Comparison of ENCODE assay signal across 27 mouse cellular contexts in genomic region chr9:119160689-119161088, GRCm38 (mm10). TPM values are rescaled to one million over a fixed set of nuclear protein-coding genes. Genes with fewer than 3 reads are reported as not detected.
DNase-seq lines count a peak whose midpoint lies in the region; ATAC-seq and TF ChIP-seq lines count a peak whose summit lies in the region.
"Had no signal": no experiment of that assay in that cellular context is flagged by ENCODE, and none has a peak within 500 bp of the region (broad histone marks: within the 10 kb centered on the region; RNA-seq: fewer than 3 reads in every experiment).

No protein-coding gene starts in this region.

- no peaks in the 10 kb centered on the region for H3K9me3 ChIP-seq in midbrain, embryonic 11.5 days (ENCODE audit: control insufficient read depth, low read length)
- no peaks in the 10 kb centered on the region for H3K9me3 ChIP-seq in midbrain, postnatal 0 days (ENCODE audit: low read length)
- no peaks in the 10 kb centered on the region for H3K9me3 ChIP-seq in kidney, embryonic 16.5 days (ENCODE audit: low read length)
- H3K9me3 ChIP-seq in stomach, postnatal 0 days (ENCODE audit: control insufficient read depth, low read length) = no peaks in the 10 kb centered on the region
- no peaks in the 10 kb centered on the region for H3K9me3 ChIP-seq in intestine, postnatal 0 days (ENCODE audit: control insufficient read depth)
- H3K9me3 ChIP-seq: forebrain, embryonic 10.5 days; limb, embryonic 12.5 days; lung, embryonic 15.5 days had no signal

- no peak overlapping the region for H3K27ac ChIP-seq in midbrain, embryonic 11.5 days (ENCODE audit: low read depth, low read length)
- no peak overlapping the region for H3K27ac ChIP-seq in midbrain, postnatal 0 days (ENCODE audit: low read depth, low read length)
- H3K27ac ChIP-seq in kidney, embryonic 16.5 days (ENCODE audit: low read length) = peak overlapping the region; percentile 40; the same call in 1 of the 2 replicates
- H3K27ac ChIP-seq in stomach, postnatal 0 days (replicated peaks) = no peak overlapping the region
- H3K27ac ChIP-seq in intestine, postnatal 0 days (ENCODE audit: low read depth, low read length) = no peak overlapping the region
- H3K27ac ChIP-seq: forebrain, embryonic 10.5 days; limb, embryonic 12.5 days; lung, embryonic 15.5 days had no signal

- peak; percentile 21 for DNase-seq in adrenal gland, adult 2 months
- no peak for DNase-seq in adrenal gland, postnatal 4 days (ENCODE audit: low spot score in 2 of 2)
- peak; percentile 2 for DNase-seq in midbrain, embryonic 11.5 days (ENCODE audit: low spot score, missing footprints)
- no peak for DNase-seq in midbrain, postnatal 0 days (ENCODE audit: low spot score)
- no peak for DNase-seq in stomach, postnatal 0 days (ENCODE audit: low spot score)
- DNase-seq in layer of hippocampus, adult 9-11 months = no peak
- DNase-seq: cerebellum, adult 2 months; heart, adult 18-20 months; midbrain, embryonic 14.5 days; retina, postnatal 1 day; right cerebral cortex, postnatal 4 days; thymus, postnatal 36 days had no signal

- WGBS in midbrain, embryonic 11.5 days = 85% methylated on average over 3 of the region's 3 CpGs
- 91% methylated on average over 3 of the region's 3 CpGs for WGBS in midbrain, postnatal 0 days
- 85% methylated on average over 3 of the region's 3 CpGs for WGBS in kidney, embryonic 16.5 days
- WGBS in stomach, postnatal 0 days = 76% methylated on average over 3 of the region's 3 CpGs
- 87% methylated on average over 3 of the region's 3 CpGs for WGBS in intestine, postnatal 0 days

- no peak overlapping the region for H3K4me2 ChIP-seq in midbrain, embryonic 11.5 days
- no peak overlapping the region for H3K4me2 ChIP-seq in midbrain, postnatal 0 days (ENCODE audit: low read depth, low read length, poor library complexity, severe bottlenecking)
- H3K4me2 ChIP-seq in kidney, embryonic 16.5 days (replicated peaks; ENCODE audit: low read depth, low read length) = no peak overlapping the region
- no peak overlapping the region for H3K4me2 ChIP-seq in stomach, postnatal 0 days (replicated peaks; ENCODE audit: low read depth)
- H3K4me2 ChIP-seq in intestine, postnatal 0 days (replicated peaks; ENCODE audit: low read depth) = no peak overlapping the region
- H3K4me2 ChIP-seq: limb, embryonic 12.5 days; lung, embryonic 15.5 days had no signal

- TF ChIP-seq CTCF in midbrain, postnatal 0 days (IDR thresholded peaks at IDR 0.05) = no peak
- TF ChIP-seq CTCF in stomach, postnatal 0 days (IDR thresholded peaks at IDR 0.05; ENCODE audit: low read depth) = no peak
- no peak for TF ChIP-seq CTCF in intestine, postnatal 0 days (IDR thresholded peaks at IDR 0.05; ENCODE audit: low read depth)

- peaks cover 5% of the 10 kb centered on the region for H3K27me3 ChIP-seq in midbrain, embryonic 11.5 days (ENCODE audit: control insufficient read depth, insufficient read depth, low read length)
- H3K27me3 ChIP-seq in midbrain, postnatal 0 days (ENCODE audit: insufficient read depth, low read length) = peaks cover 5% of the 10 kb centered on the region; the same call in 1 of the 2 replicates
- no peaks in the 10 kb centered on the region for H3K27me3 ChIP-seq in kidney, embryonic 16.5 days (ENCODE audit: insufficient read depth, low read length)
- H3K27me3 ChIP-seq in stomach, postnatal 0 days (ENCODE audit: control insufficient read depth, insufficient read depth, low read length) = no peaks in the 10 kb centered on the region
- no peaks in the 10 kb centered on the region for H3K27me3 ChIP-seq in intestine, postnatal 0 days (replicated peaks; ENCODE audit: control insufficient read depth, insufficient read depth, low read length)

- TF ChIP-seq EP300 in stomach, postnatal 0 days (optimal IDR thresholded peaks at IDR 0.05) = no peak

- no peaks in the 10 kb centered on the region; the same call in 1 of the 2 replicates for H3K4me1 ChIP-seq in midbrain, embryonic 11.5 days (ENCODE audit: control insufficient read depth, insufficient read depth, low read length)
- no peaks in the 10 kb centered on the region for H3K4me1 ChIP-seq in midbrain, postnatal 0 days (ENCODE audit: insufficient read depth, low read length)
- 0 out of 2 replicates have a peak, but pooled peaks cover 3% of the 10 kb centered on the region for H3K4me1 ChIP-seq in kidney, embryonic 16.5 days (ENCODE audit: insufficient read depth, low read length)
- H3K4me1 ChIP-seq in stomach, postnatal 0 days (replicated peaks; ENCODE audit: control insufficient read depth, insufficient read depth) = no peaks in the 10 kb centered on the region
- H3K4me1 ChIP-seq in intestine, postnatal 0 days (replicated peaks; ENCODE audit: control insufficient read depth, insufficient read depth, low read length) = no peaks in the 10 kb centered on the region; the same call in 1 of the 2 replicates
- H3K4me1 ChIP-seq: limb, embryonic 12.5 days; lung, embryonic 15.5 days had no signal

- ATAC-seq in midbrain, embryonic 11.5 days (ENCODE audit: low FRiP score) = no peak
- ATAC-seq in midbrain, postnatal 0 days (ENCODE audit: low FRiP score) = no peak
- 0 out of 2 replicates have a peak, but pooled peaks have one; percentile 39 for ATAC-seq in kidney, embryonic 16.5 days (ENCODE audit: low FRiP score, low TSS enrichment)
- ATAC-seq in stomach, postnatal 0 days (ENCODE audit: low FRiP score, low TSS enrichment) = peak; percentile 38; the same call in 1 of the 2 replicates
- no peak for ATAC-seq in intestine, postnatal 0 days
- ATAC-seq: CD4-positive, CD25-positive, alpha-beta regulatory T cell, adult 4 months had no signal

- H3K4me3 ChIP-seq in midbrain, embryonic 11.5 days (ENCODE audit: low read depth, low read length) = no peak overlapping the region
- H3K4me3 ChIP-seq in midbrain, postnatal 0 days (ENCODE audit: low read depth, low read length) = no peak overlapping the region
- no peak overlapping the region for H3K4me3 ChIP-seq in kidney, embryonic 16.5 days (ENCODE audit: low read length)
- H3K4me3 ChIP-seq in stomach, postnatal 0 days (ENCODE audit: low read depth, low read length) = no peak overlapping the region
- no peak overlapping the region for H3K4me3 ChIP-seq in intestine, postnatal 0 days (ENCODE audit: low read depth, low read length)
- H3K4me3 ChIP-seq: forebrain, embryonic 10.5 days; limb, embryonic 12.5 days; lung, embryonic 15.5 days had no signal

- no peak overlapping the region for H3K9ac ChIP-seq in midbrain, embryonic 11.5 days (ENCODE audit: low read length)
- no peak overlapping the region for H3K9ac ChIP-seq in midbrain, postnatal 0 days (replicated peaks; ENCODE audit: low read length, poor library complexity, severe bottlenecking)
- H3K9ac ChIP-seq in kidney, embryonic 16.5 days (replicated peaks; ENCODE audit: low read length) = no peak overlapping the region
- no peak overlapping the region for H3K9ac ChIP-seq in stomach, postnatal 0 days (ENCODE audit: low read length)
- H3K9ac ChIP-seq in intestine, postnatal 0 days (ENCODE audit: low read depth, low read length) = no peak overlapping the region
- H3K9ac ChIP-seq: limb, embryonic 12.5 days; lung, embryonic 15.5 days had no signal

- H3K36me3 ChIP-seq in midbrain, embryonic 11.5 days (ENCODE audit: control insufficient read depth, insufficient read depth, low read length) = no peaks in the 10 kb centered on the region
- H3K36me3 ChIP-seq in midbrain, postnatal 0 days (ENCODE audit: insufficient read depth, low read length) = no peaks in the 10 kb centered on the region
- no peaks in the 10 kb centered on the region for H3K36me3 ChIP-seq in kidney, embryonic 16.5 days (ENCODE audit: insufficient read depth, low read length)
- no peaks in the 10 kb centered on the region for H3K36me3 ChIP-seq in stomach, postnatal 0 days (ENCODE audit: control insufficient read depth, insufficient read depth, low read length)
- H3K36me3 ChIP-seq in intestine, postnatal 0 days (ENCODE audit: control insufficient read depth, insufficient read depth) = no peaks in the 10 kb centered on the region
- H3K36me3 ChIP-seq: forebrain, embryonic 10.5 days; G1E; limb, embryonic 12.5 days; lung, embryonic 15.5 days had no signal

RNA-seq across cellular contexts. Expression of gene Gm47289, which starts 1.7 kb away (rescaled TPM):
- total RNA-seq in adrenal gland, adult 2 months (2021) = not detected
- polyA plus RNA-seq in adrenal gland, adult 2 months (2012; rRNA removed) = not detected in 2 replicates
- total RNA-seq in adrenal gland, postnatal 4 days (2021) = not detected
- not detected in 2 replicates for polyA plus RNA-seq in midbrain, embryonic 11.5 days (2014; fragmentation: Nextera tagmentation; extraction: Ambion mirVana)
- not detected in 2 replicates for total RNA-seq in midbrain, postnatal 0 days (2014; rRNA removed)
- polyA plus RNA-seq in midbrain, postnatal 0 days (2015; fragmentation: Nextera tagmentation; extraction: Ambion mirVana) = not detected in 2 replicates
- not detected in 2 replicates for polyA plus RNA-seq in kidney, embryonic 16.5 days (2015; fragmentation: Nextera tagmentation; extraction: Ambion mirVana)
- not detected in 2 replicates for polyA plus RNA-seq in stomach, postnatal 0 days (2015; fragmentation: Nextera tagmentation; extraction: Ambion mirVana)
- not detected in 2 replicates for polyA plus RNA-seq in intestine, postnatal 0 days (2015; fragmentation: Nextera tagmentation; extraction: Ambion mirVana)
- total RNA-seq: common myeloid progenitor, adult 5-6 weeks; gastrocnemius, adult 8-10 months; heart, adult 18-20 months; hematopoietic stem cell, adult 5-6 weeks; megakaryocyte progenitor cell, adult 5-6 weeks; neutrophil, adult 5-6 weeks had no signal
- polyA plus RNA-seq: CD4-positive, CD25-positive, alpha-beta regulatory T cell, adult 4 months; cerebellum, adult 2 months; embryonic facial prominence, embryonic 14.5 days; forebrain, embryonic 10.5 days; G1E; heart, embryonic 14.5 days; limb, embryonic 12.5 days; lung, embryonic 15.5 days; midbrain, embryonic 14.5 days; testis, adult 2 months had no signal

RNA-seq across cellular contexts. Expression of gene Acaa1b, which starts 3.8 kb away (rescaled TPM):
- 10 to 100 TPM in 1 of 2 experiments, 1 to 10 TPM in 1; 9.6 to 15.9 TPM for total RNA-seq in adrenal gland, adult 2 months (2021)
- 30.9 and 48.8 TPM in 2 replicates for polyA plus RNA-seq in adrenal gland, adult 2 months (2012; rRNA removed)
- 10 to 100 TPM; 15.9 to 23.3 TPM for total RNA-seq in adrenal gland, postnatal 4 days (2021)
- polyA plus RNA-seq in midbrain, embryonic 11.5 days (2014; fragmentation: Nextera tagmentation; extraction: Ambion mirVana) = 1.0 and 1.4 TPM in 2 replicates
- 2.8 and 2.9 TPM in 2 replicates for total RNA-seq in midbrain, postnatal 0 days (2014; rRNA removed)
- 4.6 and 5.2 TPM in 2 replicates for polyA plus RNA-seq in midbrain, postnatal 0 days (2015; fragmentation: Nextera tagmentation; extraction: Ambion mirVana)
- polyA plus RNA-seq in kidney, embryonic 16.5 days (2015; fragmentation: Nextera tagmentation; extraction: Ambion mirVana) = 44.0 and 52.4 TPM in 2 replicates
- polyA plus RNA-seq in stomach, postnatal 0 days (2015; fragmentation: Nextera tagmentation; extraction: Ambion mirVana) = 10.7 and 11.2 TPM in 2 replicates
- polyA plus RNA-seq in intestine, postnatal 0 days (2015; fragmentation: Nextera tagmentation; extraction: Ambion mirVana) = 16.4 and 17.5 TPM in 2 replicates
- total RNA-seq: common myeloid progenitor, adult 5-6 weeks; G1E; hematopoietic stem cell, adult 5-6 weeks; neutrophil, adult 5-6 weeks had no signal
- polyA plus RNA-seq: CD4-positive, CD25-positive, alpha-beta regulatory T cell, adult 4 months; G1E had no signal

RNA-seq across cellular contexts. Expression of gene Slc22a13, which starts 48.2 kb away (rescaled TPM):
- not detected for total RNA-seq in adrenal gland, adult 2 months (2021)
- polyA plus RNA-seq in adrenal gland, adult 2 months (2012; rRNA removed) = 0.06 TPM in 1 of 2 replicates, not detected in the other
- 1 to 10 TPM in 1 of 2 experiments, not detected in 1; 2.1 TPM for total RNA-seq in adrenal gland, postnatal 4 days (2021)
- not detected in 2 replicates for polyA plus RNA-seq in midbrain, embryonic 11.5 days (2014; fragmentation: Nextera tagmentation; extraction: Ambion mirVana)
- total RNA-seq in midbrain, postnatal 0 days (2014; rRNA removed) = not detected in 2 replicates
- 0.10 TPM in 1 of 2 replicates, not detected in the other for polyA plus RNA-seq in midbrain, postnatal 0 days (2015; fragmentation: Nextera tagmentation; extraction: Ambion mirVana)
- polyA plus RNA-seq in kidney, embryonic 16.5 days (2015; fragmentation: Nextera tagmentation; extraction: Ambion mirVana) = 22.1 and 22.9 TPM in 2 replicates
- polyA plus RNA-seq in stomach, postnatal 0 days (2015; fragmentation: Nextera tagmentation; extraction: Ambion mirVana) = 0.07 TPM in 1 of 2 replicates, not detected in the other
- 0.10 TPM in 1 of 2 replicates, not detected in the other for polyA plus RNA-seq in intestine, postnatal 0 days (2015; fragmentation: Nextera tagmentation; extraction: Ambion mirVana)
- total RNA-seq: common myeloid progenitor, adult 5-6 weeks; G1E; gastrocnemius, adult 8-10 months; heart, adult 18-20 months; hematopoietic stem cell, adult 5-6 weeks; megakaryocyte progenitor cell, adult 5-6 weeks; neutrophil, adult 5-6 weeks had no signal
- polyA plus RNA-seq: CD4-positive, CD25-positive, alpha-beta regulatory T cell, adult 4 months; cerebellum, adult 2 months; embryonic facial prominence, embryonic 14.5 days; forebrain, embryonic 10.5 days; G1E; heart, embryonic 14.5 days; limb, embryonic 12.5 days; lung, embryonic 15.5 days had no signal

RNA-seq across cellular contexts. Expression of gene Dlec1, which starts 58.4 kb away (rescaled TPM):
- 1 to 10 TPM; 2.0 to 2.2 TPM for total RNA-seq in adrenal gland, adult 2 months (2021)
- polyA plus RNA-seq in adrenal gland, adult 2 months (2012; rRNA removed) = 1.1 and 1.5 TPM in 2 replicates
- 1 to 10 TPM; 1.1 to 2.7 TPM for total RNA-seq in adrenal gland, postnatal 4 days (2021)
- 0.51 and 0.65 TPM in 2 replicates for polyA plus RNA-seq in midbrain, embryonic 11.5 days (2014; fragmentation: Nextera tagmentation; extraction: Ambion mirVana)
- 2.8 and 3.3 TPM in 2 replicates for total RNA-seq in midbrain, postnatal 0 days (2014; rRNA removed)
- polyA plus RNA-seq in midbrain, postnatal 0 days (2015; fragmentation: Nextera tagmentation; extraction: Ambion mirVana) = 0.91 and 0.95 TPM in 2 replicates
- 6.1 and 7.7 TPM in 2 replicates for polyA plus RNA-seq in kidney, embryonic 16.5 days (2015; fragmentation: Nextera tagmentation; extraction: Ambion mirVana)
- polyA plus RNA-seq in stomach, postnatal 0 days (2015; fragmentation: Nextera tagmentation; extraction: Ambion mirVana) = 0.18 TPM in 2 replicates
- 0.05 and 0.07 TPM in 2 replicates for polyA plus RNA-seq in intestine, postnatal 0 days (2015; fragmentation: Nextera tagmentation; extraction: Ambion mirVana)
- total RNA-seq: common myeloid progenitor, adult 5-6 weeks; G1E; gastrocnemius, adult 8-10 months; neutrophil, adult 5-6 weeks had no signal
- polyA plus RNA-seq: CD4-positive, CD25-positive, alpha-beta regulatory T cell, adult 4 months; G1E had no signal

Comparison
In these comparisons a context has a peak if more than half of its experiments do, and no peak if none do; other contexts are left out.
1. DNase-seq: peak in adrenal gland, adult 2 months (single experiment) and midbrain, embryonic 11.5 days (single experiment); none in adrenal gland, postnatal 4 days (0 of 2), midbrain, postnatal 0 days (single experiment), stomach, postnatal 0 days (single experiment) and layer of hippocampus, adult 9-11 months (single experiment).
2. ATAC-seq: peak in kidney, embryonic 16.5 days (single experiment) and stomach, postnatal 0 days (single experiment); none in midbrain, embryonic 11.5 days (single experiment), midbrain, postnatal 0 days (single experiment) and intestine, postnatal 0 days (single experiment).
3. RNA of gene Slc22a13, which starts 48.2 kb away (polyA plus RNA-seq): 22.1 to 22.9 TPM in kidney, embryonic 16.5 days; 0.10 TPM in midbrain, postnatal 0 days, 0.10 TPM in intestine, postnatal 0 days, 0.07 TPM in stomach, postnatal 0 days, 0.06 TPM in adrenal gland, adult 2 months and not detected in midbrain, embryonic 11.5 days; every median in the first group is over 10 times any median in the second.